Mouse (Mus musculus): ENCODE results near the gene Chchd10.
"Not testable (repeated sequence)": the region's sequence is repeated elsewhere in the genome, so short reads cannot be mapped to it uniquely, and the experiment has no call there.

Gene Chchd10

GRCm38 (mm10) chr10:75932891-75933290 lies at the start of gene Chchd10:
Gene Chchd10, plus strand, starts transcription at chr10:75933130.
- no peak for DNase-seq (ENCODE audit: low read depth, low spot score)

GRCm38 (mm10) chr10:75883232-75883552 lies 49.7 kb upstream of the Chchd10 start:
- peak; percentile 81 for DNase-seq (ENCODE audit: low read depth, low spot score)

- no peak for DNase-seq (ENCODE audit: low read depth, low spot score)
Observed at GRCm38 (mm10) chr10:75884742-75885141, 48.2 kb upstream of the Chchd10 start.

GRCm38 (mm10) chr10:75887504-75887903 lies 45.4 kb upstream of the Chchd10 start:
- DNase-seq (ENCODE audit: low read depth, low spot score): not testable (repeated sequence)

GRCm38 (mm10) chr10:75889406-75890153 lies 43.4 kb upstream of the Chchd10 start:
- no peak for DNase-seq (ENCODE audit: low read depth, low spot score)

GRCm38 (mm10) chr10:75893089-75893750 lies 39.7 kb upstream of the Chchd10 start, which contains the start of gene Derl3:
Gene Derl3, plus strand, starts transcription at chr10:75893413.
- DNase-seq (ENCODE audit: low read depth, low spot score): peak; percentile 92

GRCm38 (mm10) chr10:75894601-75895000 lies 38.3 kb upstream of the Chchd10 start:
- DNase-seq (ENCODE audit: low read depth, low spot score): no peak

DNA sequence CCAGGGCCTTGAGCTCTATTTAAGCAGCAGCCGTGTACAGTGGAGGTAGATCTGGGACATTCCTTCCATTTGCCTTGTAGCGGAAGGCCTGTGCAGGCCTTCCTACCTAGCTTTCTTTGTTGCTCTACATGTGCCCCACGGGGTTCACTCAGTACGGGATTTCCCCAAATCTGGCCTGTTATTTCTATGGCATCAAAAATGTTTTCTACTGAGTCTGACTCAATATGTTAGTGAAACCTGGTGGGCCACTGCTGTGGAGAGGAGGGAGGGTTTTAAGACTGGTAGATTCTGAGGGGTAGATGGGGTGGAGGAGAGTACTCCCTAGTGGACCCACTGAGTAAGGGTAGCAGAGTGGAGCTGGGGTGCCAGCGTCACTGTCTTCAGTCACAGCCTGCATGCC lies 37.2 kb upstream of the Chchd10 start:
- DNase-seq (ENCODE audit: low read depth, low spot score): no peak

GRCm38 (mm10) chr10:75896208-75896607 lies 36.7 kb upstream of the Chchd10 start:
- no peak for DNase-seq (ENCODE audit: low read depth, low spot score)

DNA sequence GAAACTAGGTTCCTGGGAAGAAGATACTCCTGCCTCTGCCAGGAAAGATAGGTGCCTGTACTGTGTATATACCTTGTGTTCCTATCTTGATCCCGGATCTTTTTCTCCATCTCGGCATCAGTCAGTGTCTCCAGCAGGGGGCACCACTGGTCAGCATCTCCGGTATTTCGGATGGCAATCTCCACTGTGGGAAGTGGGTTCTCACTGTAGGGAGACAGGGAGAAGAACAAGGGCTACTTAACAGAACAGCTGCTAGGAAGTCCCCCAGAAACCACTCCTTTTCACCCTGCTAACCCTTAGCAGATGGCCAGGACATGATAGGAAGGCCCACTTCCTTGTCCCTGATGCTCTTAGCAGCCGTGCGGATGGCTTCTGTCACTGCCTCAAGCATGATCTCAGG lies 35.6 kb upstream of the Chchd10 start:
- no peak for DNase-seq (ENCODE audit: low read depth, low spot score)

GRCm38 (mm10) chr10:75898039-75898564 lies 34.8 kb upstream of the Chchd10 start:
- no peak for DNase-seq (ENCODE audit: low read depth, low spot score)

DNA sequence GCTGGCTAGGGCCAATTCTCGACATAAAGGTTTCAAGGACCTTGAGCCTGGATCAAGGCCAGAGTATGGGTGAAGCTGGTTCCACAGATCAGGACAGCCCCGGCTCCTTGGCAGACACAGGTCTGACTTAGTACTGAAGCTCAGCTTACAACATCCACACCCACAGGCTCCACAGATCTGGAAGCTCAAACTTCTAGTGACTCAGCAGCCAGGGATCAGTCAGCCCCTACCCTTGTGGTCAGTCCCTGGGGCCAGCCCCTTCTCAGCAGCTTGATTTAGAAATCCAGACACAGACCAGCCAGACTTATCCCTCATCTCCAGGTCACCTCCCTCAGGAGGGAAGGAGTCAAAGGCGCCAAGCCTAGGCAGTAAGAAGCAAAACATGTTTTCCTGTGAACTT lies 34.1 kb upstream of the Chchd10 start:
- no peak for DNase-seq (ENCODE audit: low read depth, low spot score)

- no peak for DNase-seq (ENCODE audit: low read depth, low spot score)
Observed at GRCm38 (mm10) chr10:75904391-75904790, 28.5 kb upstream of the Chchd10 start.

DNA sequence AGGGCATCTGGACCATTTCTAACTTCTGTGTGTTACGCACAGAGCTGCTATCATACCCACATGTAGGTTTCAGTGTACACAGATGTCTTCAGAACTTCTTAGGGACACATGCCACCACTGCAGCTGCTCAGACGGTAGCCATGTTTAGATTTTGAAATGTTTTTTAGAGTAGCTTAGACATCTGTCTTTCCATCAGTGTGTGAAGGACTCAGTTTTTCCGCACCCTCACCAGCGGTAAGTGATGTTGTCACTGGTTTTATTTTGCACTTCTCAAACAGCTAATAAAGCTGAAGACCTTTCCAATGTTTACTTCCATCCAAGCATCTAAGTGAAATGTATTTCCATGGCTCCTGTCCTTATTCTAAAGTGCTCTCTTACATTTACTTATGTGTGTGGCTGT lies 26.0 kb upstream of the Chchd10 start:
- no peak for DNase-seq (ENCODE audit: low read depth, low spot score)

DNA sequence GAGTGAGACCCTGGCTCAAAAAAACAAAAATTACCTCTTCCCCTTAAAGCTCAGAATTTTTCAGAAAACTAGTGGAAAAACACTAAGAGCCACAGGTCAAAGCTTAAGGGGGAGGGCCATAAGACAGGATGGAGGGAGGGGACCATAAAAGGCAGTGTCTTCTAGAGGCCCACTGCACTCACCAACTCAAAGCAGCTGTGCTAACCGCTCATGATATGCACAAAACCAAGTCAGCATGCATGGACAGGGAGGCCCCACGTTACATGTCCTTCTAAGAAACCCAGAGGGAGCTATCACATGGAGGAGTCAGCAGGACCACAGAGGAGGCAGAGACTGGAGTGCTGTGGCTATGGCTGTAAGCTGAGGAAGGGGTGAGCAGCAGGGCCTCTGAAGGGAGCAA lies 22.2 kb upstream of the Chchd10 start:
- no peak for DNase-seq (ENCODE audit: low read depth, low spot score)

DNA sequence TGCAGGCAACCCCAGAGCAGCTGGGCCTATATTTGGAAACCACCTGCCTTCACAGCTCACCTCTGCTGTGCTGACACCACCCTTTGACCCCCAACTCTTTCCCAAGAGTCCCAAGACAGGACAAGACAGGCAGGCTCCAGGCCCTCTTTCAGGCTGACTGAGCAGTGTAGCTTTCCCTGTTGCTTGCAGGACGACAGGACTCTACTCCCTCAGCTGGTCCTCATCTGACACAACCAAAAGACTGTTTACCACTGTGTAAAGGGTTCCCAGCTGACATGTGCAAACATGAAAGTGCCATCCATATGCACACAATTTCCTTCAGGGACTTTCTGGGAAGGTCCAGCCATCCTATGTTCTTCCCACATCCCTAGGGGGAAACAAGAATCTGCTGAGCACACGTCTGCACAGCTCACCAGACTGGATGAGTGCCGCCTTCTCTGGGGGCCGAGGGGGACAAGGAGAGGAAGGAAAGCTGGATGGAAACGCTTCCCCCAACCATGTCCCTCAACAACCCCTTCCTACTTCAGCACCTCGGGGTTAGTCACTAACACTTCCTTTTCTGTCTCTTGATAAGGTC lies 19.8 kb upstream of the Chchd10 start:
- no peak for DNase-seq (ENCODE audit: low read depth, low spot score)

DNA sequence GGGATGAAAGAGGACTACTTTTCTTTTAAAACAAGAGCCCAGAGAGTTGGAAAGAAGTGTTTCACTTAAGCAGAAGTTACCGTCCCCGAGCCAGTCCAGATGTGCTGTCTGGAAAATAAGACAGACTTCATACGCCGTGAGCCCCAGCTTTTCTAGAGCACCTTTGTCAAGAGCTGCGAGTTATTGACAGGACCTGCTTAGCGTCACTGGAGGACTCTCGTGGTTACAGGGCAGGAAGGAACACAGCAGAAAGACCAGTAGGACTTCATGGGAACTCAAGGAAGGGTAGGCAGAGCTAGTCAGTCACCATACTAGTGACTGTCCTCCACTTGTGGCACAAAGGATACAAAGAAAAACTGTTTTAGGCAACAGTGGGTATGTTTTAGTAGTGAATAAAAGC lies 17.4 kb upstream of the Chchd10 start:
- no peak for DNase-seq (ENCODE audit: low read depth, low spot score)

GRCm38 (mm10) chr10:75916840-75917239 lies 16.1 kb upstream of the Chchd10 start:
- DNase-seq (ENCODE audit: low read depth, low spot score): no peak

- no peak for DNase-seq (ENCODE audit: low read depth, low spot score)
Observed at GRCm38 (mm10) chr10:75919026-75919425, 13.9 kb upstream of the Chchd10 start.

GRCm38 (mm10) chr10:75921026-75921725 lies 11.8 kb upstream of the Chchd10 start, which contains the start of gene Smarcb1:
Gene Smarcb1, minus strand, starts transcription at chr10:75921617.
- DNase-seq (ENCODE audit: low read depth, low spot score): peak; percentile 93

DNA sequence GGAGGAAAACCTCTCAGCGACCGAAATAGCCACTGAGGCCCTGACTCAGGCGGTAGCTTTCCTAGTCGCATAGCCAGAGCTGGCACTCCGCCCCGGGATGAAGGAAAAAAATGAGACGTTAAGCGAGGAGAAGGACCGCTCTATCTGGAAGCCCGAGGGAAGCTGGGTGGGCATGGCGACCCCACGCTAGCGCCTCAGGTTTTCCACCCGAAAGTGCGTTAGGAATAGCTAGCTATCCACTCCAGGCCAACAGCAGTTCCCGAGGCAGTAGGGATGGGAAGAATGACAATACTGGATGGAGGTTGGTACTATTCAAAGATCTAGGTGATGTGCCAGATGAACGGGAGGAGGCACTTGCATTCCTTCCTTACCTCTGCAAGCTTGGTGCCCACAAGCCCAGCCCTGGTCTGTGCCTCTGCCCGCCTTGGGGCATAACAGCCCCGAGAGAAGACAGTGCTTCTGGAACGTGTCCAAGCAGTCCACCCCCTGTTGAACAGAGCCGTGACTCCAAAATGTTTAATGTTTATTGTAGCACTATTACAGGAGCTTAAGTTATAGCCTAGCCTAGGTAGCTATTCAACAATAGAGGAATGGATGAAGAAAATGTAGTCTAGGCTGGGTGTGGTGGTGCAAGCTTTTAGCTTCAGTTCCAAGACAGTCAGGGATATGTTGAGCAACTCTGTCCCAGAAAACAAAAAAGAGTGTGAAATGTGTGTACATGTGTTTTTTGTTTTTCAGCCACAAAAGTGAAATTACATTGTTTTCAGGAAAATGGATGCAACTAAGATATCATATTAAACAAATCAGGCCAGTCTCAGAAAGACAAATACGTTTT lies 11.0 kb upstream of the Chchd10 start:
- no peak for DNase-seq (ENCODE audit: low read depth, low spot score)
